Mouse (Mus musculus): ENCODE results near the gene Usp12.
A peak's percentile ranks its signal among the peaks of the same experiment; 100 is the strongest.
"Not testable (repeated sequence)": the region's sequence is repeated elsewhere in the genome, so short reads cannot be mapped to it uniquely, and the experiment has no call there.

Gene Usp12

GRCm38 (mm10) chr5:146749857-146750256 lies 44.9 kb downstream of the Usp12 start:
- DNase-seq (ENCODE audit: extremely low spot score, low spot score) = no peak

- no peak for DNase-seq (ENCODE audit: extremely low spot score, low spot score)
Measured at GRCm38 (mm10) chr5:146736970-146737495, 57.8 kb downstream of the Usp12 start.

- no peak for DNase-seq (ENCODE audit: extremely low spot score, low spot score)
Measured at GRCm38 (mm10) chr5:146736348-146736747, 58.5 kb downstream of the Usp12 start.

GRCm38 (mm10) chr5:146735054-146735453 lies 59.8 kb downstream of the Usp12 start:
- not testable (repeated sequence) for DNase-seq (ENCODE audit: extremely low spot score, low spot score)

- DNase-seq (ENCODE audit: extremely low spot score, low spot score) = no peak
Measured at GRCm38 (mm10) chr5:146733888-146734640, 60.7 kb downstream of the Usp12 start.

GRCm38 (mm10) chr5:146733372-146733771 lies 61.4 kb downstream of the Usp12 start:
- DNase-seq (ENCODE audit: extremely low spot score, low spot score) = no peak

GRCm38 (mm10) chr5:146727006-146727405 lies 67.8 kb downstream of the Usp12 start:
- DNase-seq (ENCODE audit: extremely low spot score, low spot score) = no peak

GRCm38 (mm10) chr5:146724956-146725355 lies 69.8 kb downstream of the Usp12 start:
- DNase-seq (ENCODE audit: extremely low spot score, low spot score) = no peak

GRCm38 (mm10) chr5:146723452-146723851 lies 71.4 kb downstream of the Usp12 start:
- DNase-seq (ENCODE audit: extremely low spot score, low spot score) = no peak

GRCm38 (mm10) chr5:146722226-146722625 lies 72.6 kb downstream of the Usp12 start:
- no peak for DNase-seq (ENCODE audit: extremely low spot score, low spot score)

- no peak for DNase-seq (ENCODE audit: extremely low spot score, low spot score)
Measured at GRCm38 (mm10) chr5:146719584-146720356, 75.0 kb downstream of the Usp12 start.

GRCm38 (mm10) chr5:146713836-146714235 lies 81.0 kb downstream of the Usp12 start:
- DNase-seq (ENCODE audit: extremely low spot score, low spot score) = no peak

GRCm38 (mm10) chr5:146713088-146713487 lies 81.7 kb downstream of the Usp12 start:
- DNase-seq (ENCODE audit: extremely low spot score, low spot score) = no peak

GRCm38 (mm10) chr5:146712282-146712918 lies 82.4 kb downstream of the Usp12 start:
- DNase-seq (ENCODE audit: extremely low spot score, low spot score) = no peak

GRCm38 (mm10) chr5:146709361-146709760 lies 85.4 kb downstream of the Usp12 start:
- no peak for DNase-seq (ENCODE audit: extremely low spot score, low spot score)

- DNase-seq (ENCODE audit: extremely low spot score, low spot score) = peak; percentile 92
Measured at GRCm38 (mm10) chr5:146705815-146706408, 88.9 kb downstream of the Usp12 start.

- DNase-seq (ENCODE audit: extremely low spot score, low spot score) = no peak
Measured at GRCm38 (mm10) chr5:146705411-146705810, 89.4 kb downstream of the Usp12 start.

- no peak for DNase-seq (ENCODE audit: extremely low spot score, low spot score)
Measured at GRCm38 (mm10) chr5:146704241-146704640, 90.6 kb downstream of the Usp12 start.

- no peak for DNase-seq (ENCODE audit: extremely low spot score, low spot score)
Measured at GRCm38 (mm10) chr5:146703710-146704121, 91.1 kb downstream of the Usp12 start.

GRCm38 (mm10) chr5:146700099-146700498 lies 94.7 kb downstream of the Usp12 start:
- DNase-seq (ENCODE audit: extremely low spot score, low spot score) = no peak

GRCm38 (mm10) chr5:146699433-146700019 lies 95.3 kb downstream of the Usp12 start:
- no peak for DNase-seq (ENCODE audit: extremely low spot score, low spot score)

Data from neural tube, embryonic 10.5 days (tissue).